Mouse (Mus musculus) forebrain, embryonic 10.5 days (tissue): ENCODE measurements around the gene Rps3. TPM values are rescaled to one million over a fixed set of nuclear protein-coding genes. Genes with fewer than 3 reads are reported as not detected.
A peak's percentile ranks its signal among the peaks of the same experiment; 100 is the strongest.

Experiments
- DNase-seq: peaks from one replicate; pipeline ENCODE4 v3.0.0-alpha.2; 2017; ENCODE audit warnings: low spot score; ENCODE audit errors: extremely low spot score
- H3K27ac ChIP-seq: fragments of 300-500 bp; sonication (generic); 2 replicates; pipeline ENCODE4 v1.5.1; 2016; ENCODE audit warnings: mild to moderate bottlenecking
- H3K27me3 ChIP-seq: fragments of 300-500 bp; sonication (generic); 2 replicates; pipeline ENCODE4 v1.6.1; 2016; ENCODE audit warnings: mild to moderate bottlenecking; ENCODE audit not compliant: poor library complexity, severe bottlenecking
- H3K36me3 ChIP-seq: fragments of 300-500 bp; sonication (generic); replicated peaks from 2 replicates; pipeline ENCODE4 v1.6.1; 2016; ENCODE audit warnings: mild to moderate bottlenecking, moderate library complexity
- H3K4me1 ChIP-seq: fragments of 300-500 bp; sonication (generic); 2 replicates; pipeline ENCODE4 v1.6.1; 2016
- H3K4me3 ChIP-seq: fragments of 300-500 bp; sonication (generic); 2 replicates; pipeline ENCODE4 v1.5.1; 2016; ENCODE audit warnings: mild to moderate bottlenecking, moderate library complexity
- H3K9me3 ChIP-seq: fragments of 300-500 bp; sonication (generic); 2 replicates; pipeline ENCODE4 v1.6.1; 2016; ENCODE audit warnings: mild to moderate bottlenecking, moderate library complexity
- WGBS: fragments of 180-500 bp; shearing (Covaris S2); methylation state at CpG from one replicate; pipeline ENCODE4 v1.1.7; 2016; 5-methylcytosine and 5-hydroxymethylcytosine counted together
- polyA plus RNA-seq: library from polyadenylated mRNA; unstranded; fragments of >200 nt; fragmentation: Nextera tagmentation; extraction: Ambion mirVana; gene quantifications from 2 replicates; pipeline ENCODE4 v1.2.1, GENCODE M21; 2016

Rps3 gene
- polyA plus RNA-seq, 1 experiment from 2014 or later, result 762 TPM

DNA sequence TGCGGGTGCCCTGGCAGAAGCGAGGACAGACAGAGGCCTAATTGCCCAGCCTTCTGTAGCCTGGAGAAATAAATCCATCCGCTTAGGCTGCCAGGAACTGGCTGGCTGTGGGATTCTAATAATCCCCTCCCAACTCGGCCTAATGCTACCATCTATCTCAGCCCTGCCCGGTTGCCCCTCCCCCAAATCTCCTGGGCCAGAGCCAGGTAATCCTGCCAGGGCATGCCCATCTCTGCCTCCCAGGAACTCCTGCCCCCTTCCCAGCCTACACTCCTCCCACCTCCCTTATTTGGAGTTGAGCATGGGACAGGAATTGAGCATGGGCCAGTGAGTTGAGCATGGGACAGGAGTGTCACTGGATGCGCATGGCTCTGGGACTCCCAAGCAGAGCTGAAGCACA lies 53.8 kb downstream of the Rps3 start:
- no peak for DNase-seq
- H3K9me3 ChIP-seq, result no peaks in the 10 kb centered on the region
- H3K27ac ChIP-seq, result 0 out of 2 replicates have a peak overlapping the region, but pooled peaks have one; percentile 30
- H3K36me3 ChIP-seq, result no peaks in the 10 kb centered on the region
- no peak overlapping the region for H3K4me3 ChIP-seq
- H3K4me1 ChIP-seq, result peaks cover 63% of the 10 kb centered on the region
- peaks cover 5% of the 10 kb centered on the region; the same call in 1 of the 2 replicates for H3K27me3 ChIP-seq
- WGBS, result 32% methylated on average over 6 of the region's 6 CpGs

DNA sequence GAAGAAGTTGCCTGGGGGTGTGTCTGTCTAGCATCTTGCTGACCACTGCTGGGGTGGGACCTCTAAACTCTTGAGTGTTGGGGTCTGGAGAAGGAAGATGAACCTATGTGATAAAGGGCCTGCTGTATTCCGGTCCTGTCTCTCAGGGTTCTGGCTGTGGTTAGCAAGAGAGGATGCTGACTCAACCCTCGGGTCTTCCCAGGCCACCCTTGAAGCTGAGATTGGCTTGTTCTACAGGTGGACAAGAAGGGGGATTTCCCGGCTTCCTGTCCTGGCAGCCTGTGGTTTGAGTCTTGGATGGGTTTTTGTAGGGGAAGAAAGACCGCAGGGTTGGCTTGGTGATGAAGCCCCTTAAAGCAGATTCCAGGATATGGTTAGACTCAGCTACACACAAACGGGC lies 54.7 kb downstream of the Rps3 start:
- H3K36me3 ChIP-seq, result peaks cover 3% of the 10 kb centered on the region; the same call in 1 of the 2 replicates
- DNase-seq, result no peak
- WGBS, result 95% methylated on average over 5 of the region's 5 CpGs
- no peaks in the 10 kb centered on the region for H3K9me3 ChIP-seq
- H3K4me3 ChIP-seq, result no peak overlapping the region
- no peaks in the 10 kb centered on the region for H3K27me3 ChIP-seq
- H3K4me1 ChIP-seq, result peaks cover 63% of the 10 kb centered on the region
- H3K27ac ChIP-seq, result peak overlapping the region; percentile 40; the same call in 1 of the 2 replicates

DNA sequence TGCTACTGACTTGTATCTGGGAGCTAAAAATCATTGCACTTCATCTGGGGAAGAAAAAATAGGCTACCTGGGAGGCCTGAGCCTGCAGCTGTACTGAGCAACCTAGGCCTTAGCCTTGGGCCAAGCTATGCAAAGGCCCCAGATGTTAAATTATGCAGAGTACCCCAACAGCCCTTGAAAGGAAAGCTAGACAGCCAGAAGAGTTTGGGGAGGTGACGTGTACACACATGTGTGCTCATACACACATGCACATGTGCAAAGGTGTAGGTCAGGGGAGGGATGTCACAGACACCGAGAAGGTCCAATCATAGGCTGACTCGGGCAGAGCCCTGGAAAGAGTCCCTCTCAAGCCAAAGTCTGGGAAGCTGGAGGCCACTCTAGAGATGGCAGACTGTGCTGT lies 55.6 kb downstream of the Rps3 start:
- Histone ChIP-seq H3K27ac (peak overlapping the region; percentile 40; the same call in 1 of the 2 replicates), H3K36me3 (peaks cover 4% of the 10 kb centered on the region; the same call in 1 of the 2 replicates), H3K27me3 (no peaks in the 10 kb centered on the region), H3K4me3 (no peak overlapping the region), H3K4me1 (peaks cover 57% of the 10 kb centered on the region), H3K9me3 (no peaks in the 10 kb centered on the region)
- no peak for DNase-seq
- 95% methylated on average over 3 of the region's 3 CpGs for whole genome bisulfite sequencing

Other genes with a start within 250 kb of the Rps3 start
- 35.2 and 37.7 TPM in 2 replicates for gene Mogat2, start 245.1 kb downstream of the Rps3 start, polyA plus RNA-seq
- gene Map6, start 216.3 kb downstream of the Rps3 start, polyA plus RNA-seq, result 14.8 and 18.0 TPM in 2 replicates
- gene Serpinh1, start 130.5 kb downstream of the Rps3 start, polyA plus RNA-seq, result 825 and 923 TPM in 2 replicates
- gene Gdpd5, start 102.3 kb downstream of the Rps3 start, polyA plus RNA-seq, result 12.7 and 15.9 TPM in 2 replicates
- 0.75 and 0.97 TPM in 2 replicates for gene Klhl35, start 17.7 kb downstream of the Rps3 start, polyA plus RNA-seq
- 9.3 and 11.9 TPM in 2 replicates for gene Arrb1, start 51.7 kb upstream of the Rps3 start, polyA plus RNA-seq
- 0.07 and 0.10 TPM in 2 replicates for gene Tpbgl, start 143.4 kb upstream of the Rps3 start, polyA plus RNA-seq
- 1.6 and 2.0 TPM in 2 replicates for gene Slco2b1, start 227.6 kb upstream of the Rps3 start, polyA plus RNA-seq
- gene Olfr520, start 246.5 kb upstream of the Rps3 start, polyA plus RNA-seq, result not detected in 2 replicates